Mouse (Mus musculus) brain, embryonic 14.5 days (tissue): Measurements from ENCODE around the gene Mettl17. TPM values are rescaled to one million over a fixed set of nuclear protein-coding genes. Genes with fewer than 3 reads are reported as not detected.
"Not testable (repeated sequence)": the region's sequence is repeated elsewhere in the genome, so short reads cannot be mapped to it uniquely, and the experiment has no call there.

ENCODE experiments used
- DNase-seq: peaks from one replicate; pipeline ENCODE4 v3.0.0-alpha.2; 2011; ENCODE audit warnings: low read depth
- CTCF ChIP-seq: fragments of 200-500 bp; IDR thresholded peaks from 2 replicates; pipeline ENCODE4 v1.5.1; 2012; ENCODE audit warnings: inconsistent platforms, mild to moderate bottlenecking, moderate library complexity, borderline replicate concordance; ENCODE audit not compliant: insufficient read depth, insufficient read length; ENCODE audit errors: extremely low read depth
- POLR2A ChIP-seq: fragments of 200-500 bp; IDR thresholded peaks from 2 replicates; pipeline ENCODE4 v1.6.1; 2012; ENCODE audit warnings: mild to moderate bottlenecking, inconsistent platforms, borderline replicate concordance; ENCODE audit not compliant: poor library complexity, insufficient read depth, insufficient read length, severe bottlenecking; ENCODE audit errors: extremely low read depth
- polyA plus RNA-seq: library from polyadenylated mRNA; depleted of rRNA; stranded (reverse); fragments of >200 nt; gene quantifications from 2 replicates; pipeline ENCODE4 v1.2.3, GENCODE M21; 2012; rRNA removed

Gene Mettl17
- 64.9 and 76.0 TPM in 2 replicates for polyA plus RNA-seq

DNA sequence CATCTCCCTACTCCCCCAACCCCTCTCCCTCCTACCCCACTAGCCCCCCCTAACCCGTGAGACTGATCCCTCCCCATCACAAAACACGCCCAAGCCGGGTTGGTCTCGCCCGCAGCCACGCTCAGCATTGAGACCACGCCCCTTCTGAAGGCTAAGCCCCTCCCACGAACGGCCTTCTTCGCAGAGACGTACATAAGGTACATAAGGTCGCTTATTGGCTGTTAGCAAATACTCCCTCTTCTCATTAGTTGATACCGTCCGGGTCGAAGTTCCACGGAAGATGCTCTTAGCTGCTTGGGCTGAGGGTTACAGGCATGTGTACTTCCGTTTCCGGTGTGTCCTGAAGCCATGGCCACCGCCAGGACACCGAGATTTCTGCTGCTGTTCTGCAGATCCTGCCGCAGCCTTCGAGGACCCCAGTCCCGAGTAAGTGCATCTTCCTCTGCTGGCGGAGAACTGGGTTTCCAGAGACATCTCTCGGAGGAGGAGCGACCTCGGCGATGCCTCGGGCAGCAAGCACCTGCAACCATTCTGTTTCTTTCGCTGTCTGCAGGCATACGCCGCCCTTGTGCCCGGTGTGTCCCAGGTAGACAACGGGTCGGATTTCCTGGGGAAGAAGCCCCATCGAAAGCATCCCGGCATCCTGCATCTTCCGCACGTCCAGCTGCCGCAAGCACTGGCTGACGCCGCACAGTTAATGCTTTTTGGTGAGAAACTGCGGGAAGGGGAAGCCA lies at the start of gene Mettl17:
TSS of gene Mettl17 (plus strand) at position 245 of the 734 bp plus-strand sequence.
- peak; percentile 99 for DNase-seq
- TF ChIP-seq POLR2A (peak; percentile 40; the same call in 1 of the 2 replicates), CTCF (no peak)

DNA sequence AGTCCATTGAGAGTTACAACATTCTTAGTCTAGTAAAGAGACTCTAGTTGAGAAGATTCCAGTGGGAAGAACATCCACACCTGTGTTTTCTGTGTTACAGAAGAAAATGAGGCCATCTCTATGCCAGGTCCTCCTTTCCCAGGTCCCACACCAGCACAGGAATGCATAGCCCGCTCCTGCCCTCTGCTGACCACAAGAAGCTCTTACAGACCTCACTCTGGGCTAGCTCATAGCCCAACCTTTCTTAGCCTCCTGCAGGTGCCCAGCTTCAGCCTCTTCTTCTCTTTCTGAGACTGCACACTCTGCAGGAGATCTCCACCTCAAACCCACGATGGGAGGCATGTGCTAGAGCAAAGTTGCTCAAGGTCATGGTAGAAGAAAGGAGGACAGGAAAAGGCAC lies 46.2 kb upstream of the Mettl17 start:
- peak; percentile 7 for DNase-seq
- TF ChIP-seq CTCF: peak; percentile 15; the same call in 1 of the 2 replicates

DNA sequence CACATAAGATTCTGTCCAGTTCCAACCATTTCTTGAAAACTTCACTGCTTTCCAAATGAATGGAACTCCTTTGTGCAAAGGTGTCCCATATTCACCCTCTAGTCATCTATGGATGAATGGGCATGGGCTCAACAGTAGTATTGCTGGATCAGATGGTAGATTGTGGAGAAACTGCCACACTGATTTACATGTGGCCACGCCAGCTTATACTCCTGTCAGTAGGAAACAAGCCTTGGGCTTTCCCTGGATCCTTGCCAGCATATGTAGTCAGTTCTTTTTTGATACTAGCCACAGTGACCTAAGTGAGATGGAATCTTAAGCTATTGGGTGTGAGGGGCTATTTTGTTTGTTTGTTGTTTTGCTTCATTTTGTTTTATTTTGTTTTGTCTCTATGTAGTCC lies 42.4 kb upstream of the Mettl17 start:
- TF ChIP-seq POLR2A (no peak), CTCF (no peak)
- DNase-seq: peak; percentile 68

DNA sequence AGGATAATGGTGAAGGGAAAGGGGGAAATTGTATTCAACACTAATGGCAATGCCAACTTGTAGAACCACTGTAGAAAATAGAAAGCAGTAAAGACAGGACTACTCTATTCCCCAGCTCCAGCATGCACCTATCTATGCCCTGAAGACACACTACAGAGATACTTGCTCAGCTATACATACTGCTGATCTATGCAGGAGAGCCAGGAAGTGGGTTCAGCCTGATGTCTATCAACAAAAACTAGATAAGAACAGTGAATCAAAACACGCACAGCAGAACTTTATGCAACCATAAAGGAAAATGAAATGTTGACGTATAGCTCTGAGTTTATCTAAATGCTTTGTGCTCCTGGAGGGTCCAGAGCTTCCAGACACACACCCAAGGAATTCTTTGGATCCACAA lies 41.9 kb upstream of the Mettl17 start:
- no peak for DNase-seq
- TF ChIP-seq CTCF: no peak
- TF ChIP-seq POLR2A: no peak

DNA sequence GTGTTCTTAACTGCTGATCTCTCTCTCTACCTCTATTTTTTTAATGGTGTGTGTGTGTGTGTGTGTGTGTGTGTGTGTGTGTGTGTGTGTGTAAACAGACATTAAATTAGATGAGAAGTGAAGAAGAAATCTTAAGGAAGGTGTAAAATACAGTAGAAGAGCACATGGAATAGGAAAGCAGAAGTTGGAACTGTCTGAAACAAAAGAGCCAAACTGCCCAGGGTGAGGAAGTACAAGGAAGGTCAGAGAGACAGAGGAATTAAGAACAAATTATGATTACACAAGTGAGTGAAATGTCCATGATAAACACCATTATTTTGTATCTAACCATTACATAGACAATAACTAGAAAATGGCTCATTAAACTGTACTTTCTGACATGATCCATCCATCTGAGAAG lies 40.8 kb upstream of the Mettl17 start:
- no peak for DNase-seq
- TF ChIP-seq CTCF (no peak), POLR2A (no peak)

DNA sequence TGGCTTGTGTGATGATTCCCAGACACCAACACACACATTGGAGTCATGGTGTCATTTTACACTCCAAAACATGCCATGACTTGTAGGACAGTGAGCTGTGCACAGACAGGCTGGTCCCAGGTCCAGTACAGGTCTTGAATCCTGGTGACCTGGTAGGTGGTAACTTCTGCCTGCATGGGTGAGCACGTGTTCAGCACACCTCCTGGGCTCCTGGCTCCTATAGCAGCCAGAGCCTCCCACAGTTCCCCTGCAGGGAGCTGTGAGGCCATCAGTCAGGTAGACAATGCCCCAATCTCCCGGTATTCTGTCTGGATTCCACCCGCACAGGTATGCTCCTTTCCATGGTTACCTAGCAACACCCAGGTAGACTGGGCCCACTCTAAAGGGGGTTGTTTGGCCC lies 38.1 kb upstream of the Mettl17 start:
- TF ChIP-seq CTCF (no peak), POLR2A (no peak)
- DNase-seq: no peak

DNA sequence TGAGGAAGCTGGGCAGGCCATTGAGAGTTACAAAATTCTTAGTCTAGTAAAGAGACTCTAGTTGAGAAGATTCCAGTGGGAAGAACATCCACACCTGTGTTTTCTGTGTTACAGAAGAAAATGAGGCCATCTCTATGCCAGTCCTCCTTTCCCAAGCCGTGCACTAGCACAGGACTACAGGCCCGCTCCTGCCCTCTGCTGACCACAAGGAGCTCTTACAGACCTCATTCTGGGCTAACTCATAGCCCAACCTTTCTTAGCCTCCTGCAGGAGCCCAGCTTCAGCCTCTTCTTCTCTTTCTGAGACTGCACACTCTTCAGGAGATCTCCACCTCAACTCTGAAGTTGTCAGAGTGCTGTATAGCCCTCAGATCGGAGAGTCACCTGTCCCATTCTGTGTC lies 33.6 kb upstream of the Mettl17 start:
- TF ChIP-seq CTCF: peak; percentile 56; the same call in 1 of the 2 replicates
- DNase-seq: peak; percentile 21

DNA sequence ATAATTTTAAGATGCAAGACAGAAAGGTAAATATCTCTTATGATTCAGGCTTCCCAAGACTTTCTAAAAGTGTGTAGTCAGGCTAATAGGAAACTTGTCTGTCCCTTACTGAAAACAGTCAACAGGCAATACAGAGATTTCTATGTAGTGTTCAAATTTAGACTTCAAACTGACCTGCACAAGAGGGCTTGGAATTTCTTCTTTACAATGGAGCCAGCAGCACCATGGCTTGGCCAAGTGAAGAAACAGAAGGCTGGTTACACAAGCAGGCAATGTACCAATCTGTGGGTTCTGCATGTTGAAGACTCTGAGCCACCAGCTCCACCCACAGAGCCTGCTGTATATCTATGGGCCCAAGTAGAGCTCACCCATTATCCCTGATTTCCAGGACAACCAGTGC lies 31.2 kb upstream of the Mettl17 start, which contains the start of gene Ear6:
TSS of gene Ear6 (plus strand) at position 301 of the 400 bp plus-strand sequence.
- TF ChIP-seq CTCF: no peak
- TF ChIP-seq POLR2A: no peak

DNA sequence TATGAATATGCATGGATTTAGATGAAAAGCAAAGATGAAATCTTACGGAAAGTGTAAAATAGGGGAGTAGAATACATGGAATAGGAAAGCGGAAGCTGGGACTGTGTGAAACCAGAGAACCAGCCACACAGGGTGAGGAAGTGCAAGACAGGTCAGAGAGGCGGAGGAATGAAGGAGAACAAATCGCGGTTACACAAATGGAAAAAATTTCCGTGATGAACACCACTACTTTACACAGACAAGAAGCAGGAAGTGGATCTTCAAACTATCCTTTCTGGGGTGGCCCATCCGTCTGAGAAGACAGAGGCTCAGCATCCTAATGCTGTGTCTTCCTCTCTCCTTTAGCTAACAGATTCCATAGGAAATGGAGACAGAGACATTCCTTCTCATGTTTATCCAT lies 29.4 kb upstream of the Mettl17 start:
- DNase-seq: not testable (repeated sequence)

More for the DNA sequence above, 31.2 kb upstream of the Mettl17 start, which contains the start of gene Ear6:
- no peak for DNase-seq

DNA sequence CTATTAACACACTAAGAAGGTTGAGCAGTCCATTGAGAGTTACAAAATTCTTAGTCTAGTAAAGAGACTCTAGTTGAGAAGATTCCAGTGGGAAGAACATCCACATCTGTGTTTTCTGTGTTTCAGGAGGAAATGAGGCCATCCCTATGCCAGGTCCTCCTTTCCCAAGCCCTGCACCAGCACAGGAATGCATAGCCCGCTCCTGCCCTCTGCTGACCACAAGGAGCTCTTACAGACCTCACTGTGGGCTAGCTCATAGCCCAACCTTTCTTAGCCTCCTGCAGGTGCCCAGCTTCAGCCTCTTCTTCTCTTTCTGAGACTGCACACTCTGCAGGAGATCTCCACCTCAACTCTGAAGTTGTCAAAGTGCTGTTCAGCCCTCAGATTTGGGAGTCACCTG lies 21.0 kb upstream of the Mettl17 start:
- peak; percentile 45; the same call in 1 of the 2 replicates for TF ChIP-seq CTCF
- DNase-seq: peak; percentile 17

DNA sequence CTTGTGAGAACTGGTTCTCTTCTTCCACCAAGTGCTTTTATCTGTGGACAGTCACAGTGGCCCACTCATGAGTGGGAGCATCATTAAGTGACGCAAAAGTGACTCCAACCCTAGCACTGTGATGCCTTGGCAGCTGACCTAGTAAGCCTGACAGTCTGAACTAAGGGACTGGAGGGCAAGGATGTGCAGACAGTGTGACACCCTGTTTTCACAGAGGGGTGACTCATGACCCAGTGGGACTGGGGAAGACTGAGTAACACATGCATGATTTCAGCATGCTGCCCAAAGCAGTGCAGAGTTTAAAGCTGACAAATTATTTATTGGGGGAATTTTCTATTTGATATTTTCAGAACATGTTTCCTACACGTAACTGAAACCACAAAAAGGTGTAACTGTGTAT lies 13.9 kb upstream of the Mettl17 start:
- TF ChIP-seq CTCF (no peak), POLR2A (no peak)
- no peak for DNase-seq

DNA sequence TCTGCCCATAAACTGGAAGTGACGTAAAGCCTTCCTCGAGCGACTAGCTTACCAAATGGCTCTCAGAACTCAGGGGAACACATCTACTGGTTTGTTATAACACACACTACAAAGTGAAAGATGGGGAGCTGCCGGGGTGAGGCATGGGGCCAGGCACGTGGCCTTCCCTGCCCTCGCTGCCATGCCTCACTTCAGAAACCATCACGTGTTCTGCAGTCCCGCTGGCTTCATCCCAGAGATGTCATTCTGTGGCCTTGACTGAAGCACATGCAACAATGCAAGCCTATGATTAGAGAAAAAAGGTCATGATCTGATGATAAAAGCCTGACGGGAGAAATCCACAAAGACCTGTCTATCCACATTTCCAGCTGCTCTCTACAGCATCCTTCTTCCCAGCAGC lies 12.9 kb upstream of the Mettl17 start:
- no peak for TF ChIP-seq POLR2A
- no peak for TF ChIP-seq CTCF
- DNase-seq: peak; percentile 7

DNA sequence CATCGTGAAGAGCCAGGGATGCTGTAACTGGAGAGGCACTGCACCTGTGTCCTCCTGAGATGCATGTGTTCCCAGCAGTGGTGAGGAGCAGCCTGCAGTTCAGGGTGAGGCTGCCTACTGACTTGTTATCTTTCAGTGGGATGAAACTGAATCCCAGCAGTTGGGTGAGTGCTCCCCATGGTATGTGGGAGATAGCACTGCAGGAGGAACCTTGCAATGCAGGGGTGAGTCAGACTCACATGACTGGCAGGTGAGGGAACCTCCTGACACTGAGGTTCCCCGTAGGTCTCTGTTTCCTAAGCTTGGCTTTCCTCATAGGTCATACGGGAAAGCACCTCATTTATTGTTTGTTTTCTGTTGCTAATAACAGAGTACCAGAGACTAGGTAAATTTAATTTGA lies 7.1 kb upstream of the Mettl17 start:
- TF ChIP-seq POLR2A (no peak), CTCF (no peak)

DNA sequence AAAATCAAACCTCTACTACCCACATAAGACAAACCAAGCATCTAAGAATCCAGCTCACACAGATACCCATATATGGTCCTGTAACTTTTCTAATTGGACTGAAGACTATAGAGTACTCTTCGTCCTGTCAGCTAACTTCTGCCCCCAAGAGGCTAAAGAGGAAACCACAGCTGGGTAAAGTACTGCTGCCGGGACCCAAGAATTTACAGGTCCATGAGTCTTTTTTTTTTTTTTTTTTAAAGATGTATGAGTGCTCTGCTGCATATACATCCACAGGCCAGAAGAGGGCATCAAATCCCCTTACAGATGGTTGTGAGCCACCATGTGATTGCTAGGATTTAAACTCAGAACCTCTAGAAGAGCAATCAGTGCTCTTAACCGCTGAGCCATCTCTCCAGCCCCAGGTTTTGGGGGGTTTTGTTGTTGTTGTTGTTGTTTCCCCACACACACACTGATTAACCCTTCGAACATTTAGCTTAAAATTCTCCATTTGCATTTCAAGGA lies 1.1 kb upstream of the Mettl17 start:
- TF ChIP-seq CTCF (peak; percentile 34; the same call in 1 of the 2 replicates), POLR2A (no peak)
- DNase-seq: peak; percentile 90

More for the DNA sequence above, 7.1 kb upstream of the Mettl17 start:
- no peak for DNase-seq
